Mouse (Mus musculus) myocyte (in vitro differentiated cells): ENCODE measurements around the gene Gmeb1. TPM values are rescaled to one million over a fixed set of nuclear protein-coding genes. Genes with fewer than 3 reads are reported as not detected.

Source experiments
- H3K27me3 ChIP-seq: one replicate; pipeline ENCODE4 v1.6.1; 2011; ENCODE audit not compliant: control insufficient read depth, insufficient read depth, insufficient read length
- H3K36me3 ChIP-seq: one replicate; pipeline ENCODE4 v1.6.1; 2011; ENCODE audit not compliant: control insufficient read depth, insufficient read depth
- H3K4me2 ChIP-seq: one replicate; pipeline ENCODE4 v1.6.1; 2011; ENCODE audit warnings: low read depth, control low read depth
- H3K4me3 ChIP-seq: one replicate; pipeline ENCODE4 v1.5.1; 2011; ENCODE audit warnings: mild to moderate bottlenecking, control low read depth, moderate library complexity
- H3K79me2 ChIP-seq: one replicate; pipeline ENCODE4 v1.6.1; 2011; ENCODE audit not compliant: control insufficient read depth, insufficient read depth
- H3ac ChIP-seq: one replicate; pipeline ENCODE4 v1.6.1; 2011; ENCODE audit not compliant: control insufficient read depth, insufficient read length
- CEBPB ChIP-seq: IDR thresholded peaks from 2 replicates; pipeline ENCODE4 v1.6.1; 2011; ENCODE audit warnings: mild to moderate bottlenecking, moderate library complexity; ENCODE audit not compliant: poor library complexity, insufficient read depth, severe bottlenecking
- E2F4 ChIP-seq: IDR thresholded peaks from one replicate; pipeline ENCODE4 v1.6.1; 2011; ENCODE audit warnings: mild to moderate bottlenecking, control low read depth, moderate library complexity; ENCODE audit not compliant: insufficient read depth
- MAX ChIP-seq: IDR thresholded peaks from one replicate; pipeline ENCODE4 v1.6.1; 2011; ENCODE audit warnings: low read depth, mild to moderate bottlenecking, control low read depth
- MYOD1 ChIP-seq, 3 experiments: IDR thresholded peaks; one replicate each; pipeline ENCODE4 v1.6.1; 2011; ENCODE audit warnings: control low read depth in 2 of 3, low read depth in 2 of 3, mild to moderate bottlenecking in 2 of 3, moderate library complexity in 1 of 3; ENCODE audit not compliant: insufficient read length in 2 of 3, control insufficient read depth in 1 of 3
- MYOG ChIP-seq, 3 experiments: IDR thresholded peaks; one replicate each; pipeline ENCODE4 v1.6.1; 2011; ENCODE audit warnings: control low read depth in 2 of 3, low read depth in 2 of 3, mild to moderate bottlenecking in 2 of 3; ENCODE audit not compliant: insufficient read length in 2 of 3, control insufficient read depth in 1 of 3, insufficient read depth in 1 of 3
- POLR2A ChIP-seq: IDR thresholded peaks from one replicate; pipeline ENCODE4 v1.6.1; 2011; ENCODE audit warnings: low read depth, mild to moderate bottlenecking, control low read depth, moderate library complexity; ENCODE audit not compliant: insufficient read length
- POLR2AphosphoS2 ChIP-seq: IDR thresholded peaks from one replicate; pipeline ENCODE4 v1.6.1; 2011; ENCODE audit warnings: low read depth, control low read depth; ENCODE audit not compliant: insufficient read length
- REST ChIP-seq: IDR thresholded peaks from one replicate; pipeline ENCODE4 v1.6.1; 2011; ENCODE audit warnings: mild to moderate bottlenecking, control low read depth, moderate library complexity; ENCODE audit not compliant: insufficient read depth, insufficient read length
- SRF ChIP-seq: IDR thresholded peaks from one replicate; pipeline ENCODE4 v1.6.1; 2011; ENCODE audit warnings: low read depth; ENCODE audit not compliant: control insufficient read depth, insufficient read length
- TCF12 ChIP-seq: IDR thresholded peaks from one replicate; pipeline ENCODE4 v1.6.1; 2011; ENCODE audit warnings: mild to moderate bottlenecking, control low read depth; ENCODE audit not compliant: poor library complexity, insufficient read depth, severe bottlenecking
- TCF3 ChIP-seq: IDR thresholded peaks from one replicate; pipeline ENCODE4 v1.6.1; 2011; ENCODE audit warnings: low read depth, control low read depth; ENCODE audit not compliant: insufficient read length
- USF1 ChIP-seq: IDR thresholded peaks from one replicate; pipeline ENCODE4 v1.6.1; 2011; ENCODE audit warnings: low read depth, mild to moderate bottlenecking, control low read depth, moderate library complexity
- polyA plus RNA-seq: library from polyadenylated mRNA; unstranded; fragments of >200 nt; fragmentation: generic; extraction: Trizol; gene quantifications from one replicate; pipeline ENCODE4 v1.2.1, GENCODE M21; 2012; ENCODE audit warnings: missing spikeins

The Gmeb1 gene
- polyA plus RNA-seq, 1 experiment: 11.7 TPM

- Histone ChIP-seq H3K79me2 (peaks cover 69% of the 10 kb centered on the region), H3K4me3 (no peak overlapping the region), H3K4me2 (no peak overlapping the region), H3K27me3 (no peaks in the 10 kb centered on the region), H3ac (no peak overlapping the region), H3K36me3 (peaks cover 5% of the 10 kb centered on the region)
- TF ChIP-seq POLR2AphosphoS2: no peak
- TF ChIP-seq MYOD1 (IDR thresholded peaks at IDR 0.05; ENCODE audit: control insufficient read depth in 1 of 3, insufficient read length in 2 of 3, low read depth in 2 of 3): no peak
- no peak for TF ChIP-seq USF1
- no peak for TF ChIP-seq TCF12
- no peak for TF ChIP-seq TCF3
- no peak for TF ChIP-seq MYOG (IDR thresholded peaks at IDR 0.05; ENCODE audit: control insufficient read depth in 1 of 3, insufficient read depth in 1 of 3, insufficient read length in 2 of 3, low read depth in 2 of 3)
- TF ChIP-seq E2F4: no peak
- no peak for TF ChIP-seq POLR2A
- no peak for TF ChIP-seq REST
- TF ChIP-seq SRF: no peak
- no peak for TF ChIP-seq CEBPB
- no peak for TF ChIP-seq MAX
These were observed 5.0 kb downstream of the Gmeb1 start for GRCm38 (mm10) chr4:132256384-132256783.

DNA sequence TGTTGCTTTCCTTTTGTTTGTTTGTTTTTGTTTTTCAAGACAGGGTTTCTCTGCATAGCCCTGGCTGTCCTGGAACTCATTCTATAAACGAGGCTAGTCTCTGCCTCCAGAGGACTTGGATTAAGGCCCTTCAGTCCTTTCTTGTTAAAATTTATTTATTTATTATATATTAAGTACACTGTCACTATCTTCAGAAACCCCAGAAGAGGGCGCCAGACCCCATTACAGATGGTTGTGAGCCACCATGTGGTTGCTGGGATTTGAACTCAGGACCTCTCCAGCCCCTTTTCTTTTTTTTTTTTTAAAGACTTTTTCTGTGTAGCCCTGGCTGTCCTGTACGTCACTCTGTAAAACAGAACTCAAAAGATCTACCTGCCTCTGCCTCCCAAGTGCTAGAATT lies 6.4 kb downstream of the Gmeb1 start:
- H3K4me3 ChIP-seq: no peak overlapping the region
- H3K36me3 ChIP-seq: peaks cover 13% of the 10 kb centered on the region
- no peak overlapping the region for H3ac ChIP-seq
- no peaks in the 10 kb centered on the region for H3K27me3 ChIP-seq
- TF ChIP-seq MYOG (IDR thresholded peaks at IDR 0.05; ENCODE audit: control insufficient read depth in 1 of 3, insufficient read depth in 1 of 3, insufficient read length in 2 of 3, low read depth in 2 of 3) (no peak), MAX (no peak), POLR2AphosphoS2 (no peak), TCF3 (no peak), REST (no peak)
- peaks cover 60% of the 10 kb centered on the region for H3K79me2 ChIP-seq
- H3K4me2 ChIP-seq: no peak overlapping the region

- H3K4me2 ChIP-seq: no peak overlapping the region
- no peak overlapping the region for H3ac ChIP-seq
- no peaks in the 10 kb centered on the region for H3K27me3 ChIP-seq
- no peak overlapping the region for H3K4me3 ChIP-seq
- no peak for TF ChIP-seq MAX
- no peak for TF ChIP-seq MYOD1 (IDR thresholded peaks at IDR 0.05; ENCODE audit: control insufficient read depth in 1 of 3, insufficient read length in 2 of 3, low read depth in 2 of 3)
- TF ChIP-seq TCF12: no peak
- no peak for TF ChIP-seq MYOG (IDR thresholded peaks at IDR 0.05; ENCODE audit: control insufficient read depth in 1 of 3, insufficient read depth in 1 of 3, insufficient read length in 2 of 3, low read depth in 2 of 3)
- no peak for TF ChIP-seq POLR2AphosphoS2
- no peak for TF ChIP-seq REST
- no peak for TF ChIP-seq E2F4
- no peak for TF ChIP-seq POLR2A
- no peak for TF ChIP-seq USF1
- TF ChIP-seq TCF3: no peak
- TF ChIP-seq CEBPB: no peak
- no peak for TF ChIP-seq SRF
- peaks cover 21% of the 10 kb centered on the region for H3K36me3 ChIP-seq
- peaks cover 46% of the 10 kb centered on the region for H3K79me2 ChIP-seq
These were observed 7.8 kb downstream of the Gmeb1 start for GRCm38 (mm10) chr4:132253622-132254021.

GRCm38 (mm10) chr4:132253128-132253527 lies 8.3 kb downstream of the Gmeb1 start:
- no peak overlapping the region for H3ac ChIP-seq
- H3K4me2 ChIP-seq: no peak overlapping the region
- no peak overlapping the region for H3K4me3 ChIP-seq
- H3K79me2 ChIP-seq: peaks cover 42% of the 10 kb centered on the region
- H3K27me3 ChIP-seq: no peaks in the 10 kb centered on the region
- peaks cover 21% of the 10 kb centered on the region for H3K36me3 ChIP-seq
- TF ChIP-seq TCF12: no peak
- no peak for TF ChIP-seq POLR2AphosphoS2
- no peak for TF ChIP-seq MYOG (IDR thresholded peaks at IDR 0.05; ENCODE audit: control insufficient read depth in 1 of 3, insufficient read depth in 1 of 3, insufficient read length in 2 of 3, low read depth in 2 of 3)
- TF ChIP-seq TCF3: no peak

- no peak overlapping the region for H3K4me3 ChIP-seq
- H3K36me3 ChIP-seq: peaks cover 25% of the 10 kb centered on the region
- peaks cover 27% of the 10 kb centered on the region for H3K79me2 ChIP-seq
- H3ac ChIP-seq: no peak overlapping the region
- TF ChIP-seq USF1 (no peak), TCF3 (no peak), POLR2AphosphoS2 (no peak), SRF (no peak), MAX (no peak), CEBPB (no peak), TCF12 (no peak), MYOG (IDR thresholded peaks at IDR 0.05; ENCODE audit: control insufficient read depth in 1 of 3, insufficient read depth in 1 of 3, insufficient read length in 2 of 3, low read depth in 2 of 3) (no peak)
- no peak overlapping the region for H3K4me2 ChIP-seq
- no peaks in the 10 kb centered on the region for H3K27me3 ChIP-seq
These were observed 9.8 kb downstream of the Gmeb1 start for GRCm38 (mm10) chr4:132251596-132251995.
